Mouse (Mus musculus) left cerebral cortex, adult 9 months (tissue): ENCODE results near the gene Gsg1l.

Experiments used
- DNase-seq, 2 experiments: peaks; one replicate each; pipeline ENCODE4 v3.0.0; 2022; ENCODE audit warnings: low spot score in 2 of 2

Gene Gsg1l

DNA sequence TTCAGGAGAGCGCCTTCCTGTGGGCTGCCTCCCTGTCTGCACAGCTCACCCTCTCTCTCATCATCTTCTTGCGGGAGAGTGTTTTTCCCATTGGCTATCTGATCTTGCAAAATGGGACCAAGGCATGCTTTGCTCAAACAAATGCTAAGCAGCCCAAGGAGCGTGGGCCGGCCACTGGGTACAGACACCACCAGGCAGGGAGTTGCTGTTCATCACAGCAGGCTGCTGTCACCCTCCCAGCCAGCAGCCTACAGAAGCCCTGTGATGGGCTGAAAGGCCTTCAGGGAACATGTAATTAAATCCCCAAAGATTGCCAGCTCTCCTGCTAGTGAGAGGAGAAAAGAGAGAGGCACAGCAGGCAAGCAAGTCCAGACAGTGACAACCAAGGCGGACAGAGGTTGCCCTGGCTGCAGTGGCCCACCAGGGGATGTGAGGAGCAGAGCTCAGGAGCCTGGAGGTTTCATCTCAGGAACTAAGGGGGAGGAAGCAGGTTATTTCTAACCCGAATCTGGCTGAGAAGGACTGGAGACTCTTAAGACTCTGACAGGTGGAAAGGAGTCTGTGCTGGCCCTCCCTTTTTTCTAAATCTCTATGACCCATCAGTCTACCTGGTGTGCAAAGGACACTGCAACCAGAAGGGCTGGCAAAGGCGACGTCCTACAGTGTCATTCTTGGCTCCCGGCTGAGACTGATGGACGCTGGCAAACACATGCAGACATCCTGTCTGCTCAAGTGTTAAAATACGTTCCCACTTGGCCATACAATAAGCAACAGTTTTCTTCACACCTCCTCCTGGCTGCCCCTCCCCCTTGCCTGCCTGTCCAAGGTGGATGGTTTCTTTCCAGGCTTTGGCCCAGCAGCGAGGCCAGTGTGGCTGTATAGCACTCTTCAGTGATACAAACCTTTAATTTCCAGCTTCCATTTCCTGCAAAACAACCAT is 98.0 kb downstream of the Gsg1l start:
- DNase-seq, result peak; percentile 59 to 73

DNA sequence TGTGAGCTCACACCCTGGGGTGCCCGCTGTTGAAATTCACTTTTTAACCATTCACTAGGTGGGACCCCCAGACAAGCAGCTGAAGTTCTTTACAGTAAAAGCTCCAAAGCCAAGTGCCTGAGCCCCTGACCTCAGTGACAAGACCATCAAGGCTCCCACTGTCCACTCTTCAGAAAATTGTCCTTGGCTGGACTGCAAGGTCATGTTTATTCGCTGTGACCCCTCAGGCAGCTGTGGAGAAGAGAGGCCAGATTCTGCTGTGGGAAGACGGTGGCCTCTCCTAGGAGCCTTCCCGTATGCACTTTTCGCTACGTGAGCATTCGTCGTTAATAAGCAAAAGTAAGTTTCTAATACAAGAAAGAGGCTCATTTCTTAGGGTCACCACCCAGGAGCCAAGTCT is 102.6 kb downstream of the Gsg1l start:
- no peak for DNase-seq

DNA sequence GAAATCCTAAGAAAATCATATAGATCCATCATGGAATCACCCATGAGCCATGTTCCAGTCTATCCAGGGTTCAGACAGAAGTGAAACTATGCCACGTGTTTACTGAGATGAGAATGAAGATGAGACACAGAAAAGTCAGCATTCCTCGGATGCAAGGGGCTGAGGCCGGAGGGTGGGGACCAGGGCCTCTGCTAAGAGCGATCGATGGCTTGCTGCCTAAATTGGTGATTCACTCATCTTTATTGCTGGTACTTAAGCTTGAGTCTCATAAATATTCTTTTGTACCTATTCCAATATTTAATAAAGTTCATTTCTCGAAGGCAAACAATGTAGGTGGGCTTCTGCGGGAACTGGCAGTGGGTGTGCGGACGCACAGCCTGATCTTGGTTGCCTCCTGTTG is 105.5 kb downstream of the Gsg1l start:
- DNase-seq, result no peak

DNA sequence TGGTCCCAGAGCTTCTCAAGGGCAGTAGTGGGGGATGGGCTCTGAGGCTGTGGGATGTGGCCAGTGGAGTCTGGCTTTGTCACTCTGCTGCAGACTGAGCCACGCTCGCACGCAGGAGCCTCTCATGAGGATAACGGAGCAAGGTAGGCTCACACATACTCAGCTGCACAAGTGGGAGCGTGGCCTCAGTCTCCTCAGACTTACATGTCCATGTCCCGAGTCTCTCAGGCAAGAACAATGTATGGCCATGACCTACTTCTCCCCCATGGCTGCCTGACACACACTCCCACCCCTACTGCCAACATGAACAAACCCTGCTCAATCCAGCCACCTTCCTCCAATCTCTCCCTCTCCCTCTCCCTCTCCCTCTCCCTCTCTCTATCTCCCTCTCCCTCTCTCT is 106.8 kb downstream of the Gsg1l start:
- DNase-seq, result no peak

DNA sequence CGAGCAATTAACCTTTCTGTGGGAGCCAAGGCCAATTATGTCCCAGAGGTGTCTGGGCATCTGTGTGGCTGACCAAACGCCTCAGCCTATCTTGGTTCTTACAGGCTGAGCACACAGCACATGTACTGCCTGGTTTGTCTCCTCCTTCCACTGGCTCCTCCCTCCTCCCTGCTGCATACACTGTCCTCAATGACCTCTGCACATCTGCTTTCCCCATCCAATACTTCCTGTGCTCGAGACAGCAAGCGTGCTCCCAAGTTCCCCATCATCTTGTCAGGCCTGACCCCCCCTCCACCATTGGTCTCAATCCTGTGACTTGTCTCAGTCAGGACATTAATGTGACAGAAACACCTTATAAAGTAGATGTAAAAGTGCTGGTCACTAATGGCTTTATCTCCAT is 108.3 kb downstream of the Gsg1l start:
- no peak for DNase-seq

DNA sequence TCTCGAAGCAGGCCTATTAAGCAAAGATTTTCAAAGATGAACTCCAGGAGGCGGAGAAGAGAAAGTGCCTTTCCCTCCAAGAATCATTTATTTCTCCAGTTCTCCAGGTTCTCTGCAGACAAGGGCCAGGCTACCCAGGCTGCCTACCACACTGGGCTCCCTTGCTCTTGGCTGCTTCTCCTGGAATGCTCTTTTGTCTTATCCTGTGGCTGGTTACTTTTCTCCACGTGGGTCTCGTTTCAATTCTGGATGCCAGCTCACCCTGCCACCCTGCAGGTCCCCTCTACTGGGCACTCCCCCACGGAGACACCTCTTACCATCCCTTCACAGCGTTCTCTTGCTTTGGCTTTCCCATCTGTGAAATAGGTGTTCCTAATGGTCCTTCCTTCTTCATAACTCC is 109.4 kb downstream of the Gsg1l start:
- no peak for DNase-seq

DNA sequence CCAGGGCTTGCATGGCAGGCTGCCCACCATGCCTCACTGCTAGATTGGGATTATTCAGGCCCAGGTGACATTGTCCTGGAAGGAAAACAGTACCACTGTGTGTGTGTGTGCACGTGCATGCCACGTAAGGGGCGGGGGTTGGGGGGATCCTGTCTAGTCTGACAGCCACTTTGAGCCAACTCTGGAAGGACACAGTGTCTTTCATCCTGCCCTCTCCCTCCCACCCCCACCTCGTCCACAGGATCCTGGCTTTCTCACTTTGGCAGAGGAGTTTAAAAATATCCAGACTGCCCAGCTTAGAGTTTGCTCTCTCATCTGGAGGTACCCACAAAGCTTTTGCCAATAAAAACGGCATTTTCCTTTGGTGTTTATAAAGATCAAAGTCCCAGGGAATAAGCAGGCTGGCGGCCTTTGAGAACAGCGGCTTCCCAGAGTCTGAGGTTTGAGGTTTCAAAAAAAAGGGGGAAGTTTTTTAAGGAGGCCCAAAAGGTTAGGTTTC is 110.0 kb downstream of the Gsg1l start:
- DNase-seq, result no peak

DNA sequence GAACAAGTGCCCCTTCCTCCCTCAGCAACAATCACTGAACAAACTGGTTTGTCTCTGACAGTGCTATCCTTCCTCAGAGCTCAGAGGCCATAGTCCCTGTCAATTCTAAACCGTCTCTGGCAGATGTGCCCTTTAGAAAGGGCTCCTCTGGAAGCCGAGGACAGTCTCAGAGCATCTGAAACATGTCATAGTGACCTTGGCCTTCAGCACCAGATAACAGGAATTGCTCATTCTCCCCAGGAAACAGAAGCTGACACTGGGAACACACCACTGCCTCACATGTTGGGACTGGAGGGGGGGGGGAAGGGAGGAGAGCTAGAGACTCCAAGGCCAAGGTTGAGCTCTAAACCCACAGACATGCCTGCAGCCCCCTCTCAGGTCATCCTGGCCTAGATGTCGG is 113.1 kb downstream of the Gsg1l start:
- DNase-seq, result no peak

DNA sequence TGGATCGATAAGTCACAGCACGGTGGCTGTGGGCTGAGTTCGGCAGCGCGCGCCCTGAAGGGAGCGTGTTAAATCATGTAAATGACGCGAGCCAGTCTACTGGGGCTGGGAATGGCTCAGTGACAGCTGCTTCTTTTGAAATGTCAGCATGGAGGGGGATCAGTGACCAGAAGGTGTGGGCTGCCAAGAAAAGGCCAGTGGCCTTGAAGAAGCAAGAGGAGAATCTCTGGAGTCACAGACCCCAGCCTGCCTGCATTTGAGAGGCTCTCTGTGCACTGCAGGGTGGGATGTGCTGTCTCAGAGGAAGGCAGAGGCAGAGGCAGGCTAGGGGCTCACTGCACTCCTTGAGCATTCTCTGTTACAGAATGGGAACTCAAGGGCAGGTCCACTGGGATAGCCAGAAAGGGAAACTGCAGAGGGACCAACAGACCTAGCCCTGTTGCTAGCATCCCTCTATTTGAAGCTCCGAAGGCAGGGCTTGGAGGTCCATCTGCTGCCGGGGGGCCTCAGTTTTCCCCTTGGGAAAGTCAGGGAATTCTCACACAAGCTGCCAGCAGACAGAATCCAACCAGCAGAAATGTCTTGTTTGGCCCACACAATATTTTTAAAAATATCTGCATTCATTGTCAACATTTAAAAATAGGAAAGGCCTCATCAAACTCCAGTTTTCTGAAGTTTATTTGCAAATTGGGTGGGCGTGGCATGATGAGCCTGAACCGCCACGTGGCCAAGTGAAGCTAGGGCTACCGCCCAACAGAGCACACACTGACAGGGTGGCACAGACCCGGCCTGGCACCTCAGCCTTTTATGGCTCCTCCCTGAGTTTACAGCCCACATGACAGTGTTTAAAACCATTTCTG is 115.6 kb downstream of the Gsg1l start:
- DNase-seq, result peak in 1 of 2 experiments; percentile 25

DNA sequence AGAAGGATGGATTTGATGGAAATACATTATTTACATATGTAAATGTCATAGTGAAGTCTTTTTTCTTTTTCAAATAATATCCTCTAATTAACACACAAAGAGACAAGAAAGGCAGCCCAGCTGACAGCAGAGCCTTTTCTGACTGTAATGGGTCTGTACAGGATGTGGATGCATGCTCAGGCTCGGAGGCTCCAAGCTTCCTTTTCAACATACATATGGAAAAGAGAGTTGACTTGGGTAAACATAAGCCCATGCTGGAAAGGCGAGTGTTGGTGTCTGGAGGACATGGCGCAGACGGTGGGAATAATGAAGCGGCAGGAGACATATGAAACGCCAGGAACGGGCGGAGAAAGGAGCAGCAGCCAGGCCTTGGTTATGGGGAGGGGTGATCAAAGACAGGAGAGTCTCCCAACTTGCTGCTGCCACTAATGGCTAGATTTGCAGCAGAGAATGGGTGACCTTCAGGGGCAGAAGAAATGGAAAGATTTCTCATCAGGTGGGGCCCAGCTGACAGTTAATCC is 118.1 kb downstream of the Gsg1l start:
- DNase-seq, result no peak

DNA sequence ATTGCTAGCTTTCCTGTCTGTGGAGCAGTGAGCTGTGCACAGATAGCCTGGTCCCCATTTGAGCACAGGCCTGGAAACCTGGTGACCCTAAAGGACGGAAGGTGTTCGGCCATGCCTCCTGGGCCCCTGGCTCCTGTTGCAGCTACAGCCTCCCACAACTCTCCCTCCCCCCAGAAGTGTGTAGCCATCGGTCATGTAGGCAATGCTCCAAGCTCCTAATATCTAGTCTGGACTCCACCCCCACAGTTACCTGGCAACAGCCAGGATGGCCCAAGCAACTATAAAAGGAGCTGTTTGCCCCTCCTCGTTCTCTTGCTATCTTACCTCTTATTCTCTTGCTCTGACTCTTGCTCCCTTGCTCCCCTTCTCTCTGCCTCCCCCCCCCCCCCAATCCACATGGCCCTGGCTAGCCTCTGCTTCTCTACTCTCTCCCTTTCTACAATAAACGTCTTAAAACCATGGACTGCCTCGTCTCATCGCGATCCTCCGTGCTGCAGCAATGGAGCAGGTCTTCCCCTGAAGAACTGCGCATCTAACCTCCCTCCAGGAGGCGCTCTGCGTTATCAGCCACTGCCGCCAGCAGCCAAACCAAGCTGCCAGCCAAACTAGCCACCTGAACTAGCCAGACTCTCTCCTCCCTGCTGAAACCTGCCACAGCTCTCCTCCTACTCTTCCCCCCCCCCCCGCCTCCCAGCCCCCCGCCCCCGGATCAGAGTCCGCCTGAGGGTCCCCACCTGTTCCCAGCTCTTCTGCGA is 122.7 kb downstream of the Gsg1l start:
- DNase-seq, result no peak

DNA sequence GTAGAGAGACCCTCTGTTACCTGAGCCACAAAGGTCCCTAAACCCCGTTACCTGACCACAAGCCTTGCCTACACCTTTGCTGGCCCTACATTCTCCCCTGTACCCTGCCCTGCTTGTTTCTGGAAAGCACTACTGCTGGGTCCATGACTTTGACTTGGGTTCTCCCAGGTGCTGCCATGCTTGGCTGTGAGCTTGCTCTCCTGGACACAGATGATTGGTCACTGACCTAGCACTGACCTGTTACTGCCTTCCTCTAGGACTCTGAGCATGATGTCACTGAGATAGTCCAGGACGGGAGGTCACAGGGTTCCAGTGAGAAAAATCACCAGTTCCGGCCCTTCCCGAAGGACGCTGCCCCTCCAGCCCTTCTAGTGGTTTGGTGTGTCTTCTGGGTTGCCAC is 123.4 kb downstream of the Gsg1l start:
- DNase-seq, result no peak

DNA sequence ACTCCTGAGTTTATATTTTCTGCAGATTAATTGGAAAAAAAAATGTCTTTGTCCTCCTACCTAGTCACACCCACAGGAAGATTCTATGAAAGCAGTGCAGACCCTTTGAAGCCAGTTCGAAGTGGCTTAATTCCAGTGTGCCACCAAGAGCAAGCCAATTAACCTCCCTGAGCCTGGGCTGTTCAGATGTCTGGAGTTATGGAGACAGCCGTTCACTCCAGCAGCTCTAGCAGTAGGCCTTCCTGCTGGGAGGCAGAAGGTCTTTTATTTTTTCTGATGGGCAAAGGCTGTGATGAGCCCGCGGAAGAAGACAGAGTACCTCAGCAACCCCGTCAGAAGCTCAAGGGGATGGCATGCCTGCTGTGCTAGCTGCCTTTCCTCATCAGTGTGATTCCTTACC is 127.2 kb downstream of the Gsg1l start:
- DNase-seq, result no peak

DNA sequence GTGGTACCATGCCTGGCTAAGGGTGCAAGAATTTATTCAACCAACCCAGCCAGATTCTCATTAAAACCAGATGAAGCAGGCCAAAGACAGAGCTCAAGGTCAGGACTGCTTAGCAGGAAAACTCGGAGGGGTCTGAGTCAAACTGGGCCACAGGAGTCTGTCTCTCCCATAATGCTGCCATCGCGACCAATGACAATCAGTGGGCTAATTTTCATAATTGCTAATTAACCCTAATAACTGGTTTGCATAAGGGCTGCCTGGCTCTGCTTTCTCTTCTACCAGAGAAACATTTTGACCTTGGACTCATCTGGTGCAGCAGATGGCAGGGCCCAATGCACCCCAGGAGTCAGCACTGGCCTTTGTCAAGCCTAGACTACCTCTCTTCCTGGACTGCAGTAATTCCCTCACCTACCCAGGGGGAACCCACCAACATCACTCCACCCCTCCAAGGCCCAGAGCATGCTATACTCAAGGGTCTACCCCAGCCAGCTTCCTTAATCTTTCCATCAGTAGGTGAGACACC is 127.8 kb downstream of the Gsg1l start:
- no peak for DNase-seq

DNA sequence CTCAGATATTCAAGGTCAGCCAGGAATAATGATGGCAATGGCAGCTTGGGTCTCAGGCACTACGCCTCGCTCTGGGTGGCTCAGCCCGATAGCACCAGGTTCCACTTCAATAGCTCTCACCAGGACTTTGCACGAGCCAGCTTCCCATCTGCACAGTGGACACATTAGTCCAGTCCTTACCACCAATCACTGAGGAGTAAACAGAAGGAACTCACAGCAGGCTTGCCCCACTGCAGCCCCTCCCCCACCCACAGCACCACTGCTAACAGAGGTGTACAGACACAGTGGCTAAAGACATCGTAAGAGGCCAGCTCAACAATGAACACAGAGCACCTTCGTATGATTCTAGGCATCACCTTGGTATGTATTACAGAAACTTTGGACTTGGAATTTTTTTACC is 128.4 kb downstream of the Gsg1l start:
- no peak for DNase-seq

DNA sequence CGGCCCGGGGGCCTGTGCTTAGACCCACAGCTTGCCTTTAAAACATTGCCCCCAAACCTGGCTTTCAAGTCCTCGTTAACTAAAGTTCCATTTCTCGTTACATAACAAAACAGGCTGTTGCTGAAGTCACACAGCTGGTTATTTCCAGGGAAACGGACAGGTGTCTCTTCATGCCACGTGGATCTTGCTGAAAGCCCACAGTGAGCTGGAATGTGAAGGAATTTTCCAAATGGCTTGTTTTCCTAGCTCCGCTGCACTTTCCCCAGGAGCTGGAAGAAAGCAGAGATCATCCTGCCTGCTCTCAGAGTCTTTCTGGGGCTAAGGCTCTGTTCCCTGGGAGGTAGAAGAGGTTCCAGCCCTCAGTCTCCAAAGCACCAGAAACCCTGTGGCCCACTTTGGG is 130.3 kb downstream of the Gsg1l start:
- no peak for DNase-seq

DNA sequence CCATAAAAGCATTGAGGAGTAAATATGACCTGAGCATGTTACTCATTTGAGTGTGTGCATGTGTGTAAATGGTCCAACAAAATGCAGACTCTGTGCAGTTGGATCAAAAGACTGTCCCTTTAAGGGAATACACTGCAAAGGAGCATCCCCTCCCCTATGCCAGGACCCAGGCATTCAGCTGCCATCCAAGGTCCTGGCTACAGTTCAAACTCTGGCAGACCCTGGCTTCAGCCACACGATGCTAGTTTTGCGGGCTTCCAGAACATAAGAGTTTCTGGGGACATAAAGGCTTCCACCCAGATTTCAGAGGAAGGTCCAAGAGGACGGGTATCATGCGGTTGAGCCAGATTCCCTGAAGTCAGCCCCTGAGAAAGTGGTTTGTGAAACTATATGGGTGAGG is 133.2 kb downstream of the Gsg1l start:
- DNase-seq, result no peak

DNA sequence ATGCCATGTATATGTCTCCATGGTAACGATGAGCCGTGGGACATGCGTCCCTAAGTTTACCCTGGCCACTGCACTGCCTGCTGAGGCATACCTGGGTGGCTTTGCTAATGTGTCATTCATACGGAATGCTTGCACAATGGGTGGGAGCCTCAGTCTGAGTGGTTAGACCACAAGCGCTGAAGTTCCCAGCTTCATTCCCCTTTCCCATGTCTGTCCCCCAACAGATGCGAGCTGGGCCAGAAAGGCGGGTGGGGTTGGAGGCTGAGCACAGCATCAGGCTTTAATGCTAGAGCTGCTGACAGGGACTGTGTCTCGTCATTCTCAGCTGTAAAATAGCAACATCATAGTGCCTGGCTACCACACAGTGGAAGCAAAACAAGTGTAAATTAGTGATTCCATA is 136.3 kb downstream of the Gsg1l start:
- DNase-seq, result no peak

DNA sequence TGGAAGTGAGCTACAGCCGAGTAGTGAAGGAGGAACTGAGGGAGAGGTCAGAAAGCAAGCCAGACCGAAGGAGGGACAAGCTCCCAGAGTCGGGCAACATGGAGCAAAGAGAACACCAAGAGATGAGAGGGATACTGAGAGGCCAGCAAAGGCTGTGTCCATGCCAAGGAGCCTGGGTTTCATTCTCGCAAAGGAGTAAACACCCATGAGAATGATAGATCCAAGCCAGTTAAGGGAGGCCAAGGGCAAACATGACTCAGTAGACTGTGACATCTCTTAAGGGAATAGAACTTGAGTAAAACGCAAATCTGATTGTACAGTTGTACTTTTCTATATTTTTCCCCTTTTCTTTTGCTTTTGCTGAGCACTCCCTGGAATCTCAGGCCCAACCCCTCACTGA is 137.6 kb downstream of the Gsg1l start:
- DNase-seq, result no peak

DNA sequence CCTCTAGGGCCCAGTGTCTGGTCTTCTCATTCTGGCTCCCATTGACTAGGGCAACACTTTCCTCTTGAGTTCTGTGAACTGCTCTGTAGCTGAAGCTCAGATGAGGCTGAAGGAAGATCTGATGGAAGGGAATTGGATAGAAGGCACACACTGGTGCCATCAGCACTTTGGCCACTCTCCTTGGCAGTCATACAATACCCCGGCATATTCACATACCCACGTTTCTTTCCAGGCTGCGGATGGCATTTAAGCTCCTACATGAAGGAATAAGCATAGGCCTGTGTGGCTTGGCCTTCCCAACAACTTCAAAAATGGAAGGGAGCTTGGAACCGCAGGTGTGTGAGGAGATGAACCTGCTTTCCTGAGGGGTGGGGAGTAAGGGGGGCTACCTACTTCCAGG is 138.7 kb downstream of the Gsg1l start:
- no peak for DNase-seq

DNA sequence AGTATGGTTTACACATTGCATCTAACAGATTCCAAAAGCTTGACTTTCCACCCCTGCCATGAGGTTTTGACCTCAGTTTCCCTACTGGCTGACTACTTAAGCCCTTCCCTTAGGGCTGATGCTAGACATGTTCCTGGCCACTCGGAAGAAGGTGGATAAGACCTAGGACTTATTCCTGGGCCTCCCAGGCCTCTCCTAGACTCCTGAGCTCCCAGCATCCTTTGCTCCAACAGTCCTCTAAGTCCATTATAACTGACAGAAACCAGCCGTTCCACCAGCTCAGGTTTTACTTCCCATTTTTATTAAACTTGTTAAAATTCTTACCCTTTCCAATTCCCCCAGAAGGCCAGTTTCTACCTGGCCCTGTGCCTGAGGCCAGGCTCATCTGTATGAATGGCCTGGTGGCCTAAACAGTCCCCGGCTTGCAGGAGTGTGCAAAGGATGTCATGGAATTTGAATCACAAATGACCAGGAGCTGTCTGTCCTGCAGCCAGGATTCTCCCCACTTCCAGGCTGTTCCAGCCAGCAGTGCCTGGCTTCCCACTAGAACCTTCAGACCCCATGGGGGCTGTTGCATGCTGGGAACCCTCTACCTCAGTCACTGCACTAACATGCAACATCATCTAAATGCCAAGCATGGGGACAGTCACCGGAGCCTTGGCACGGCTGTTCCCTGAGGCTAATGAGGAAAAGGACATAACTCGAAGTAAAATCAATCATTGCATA is 139.7 kb downstream of the Gsg1l start:
- DNase-seq, result no peak
